ENCODE assay signal across 11 mouse cellular contexts in genomic region chr2:122366039-122366438, GRCm38 (mm10). TPM values are rescaled to one million over a fixed set of nuclear protein-coding genes. Genes with fewer than 3 reads are reported as not detected.
DNase-seq lines count a peak whose midpoint lies in the region; ATAC-seq and TF ChIP-seq lines count a peak whose summit lies in the region.
"Had no signal": no experiment of that assay in that cellular context is flagged by ENCODE, and none has a peak within 500 bp of the region (broad histone marks: within the 10 kb centered on the region; RNA-seq: fewer than 3 reads in every experiment).

No protein-coding gene starts in this region.

- DNase-seq in brain, adult 2 months (ENCODE audit: low read depth, low spot score): peak; percentile 96
- DNase-seq in cerebellum, adult 2 months: peak; percentile 98 to 99
- no peak for DNase-seq in ovary, adult 18-20 months (ENCODE audit: low spot score)
- no peak for DNase-seq in adrenal gland, postnatal 10 days
- DNase-seq in adipocyte (ENCODE audit: low spot score): no peak
- no peak for DNase-seq in layer of hippocampus, adult 18-20 months (ENCODE audit: low spot score in 2 of 2)
- DNase-seq: layer of hippocampus, adult 9-11 months had no signal

- no peak for TF ChIP-seq POLR2A in cerebellum, adult 2 months (IDR thresholded peaks at IDR 0.05; ENCODE audit: borderline replicate concordance, insufficient read depth, low read length)

- no peak for TF ChIP-seq CTCF in cerebellum, adult 2 months (IDR thresholded peaks at IDR 0.05; ENCODE audit: borderline replicate concordance, insufficient read depth, low read depth, low read length)

- no peaks in the 10 kb centered on the region for H3K27me3 ChIP-seq in cerebellum, adult 2 months (ENCODE audit: control insufficient read depth, insufficient read depth, low read length)
- H3K27me3 ChIP-seq in forebrain, embryonic 15.5 days: peaks cover 7% of the 10 kb centered on the region; the same call in 1 of the 2 replicates
- peaks cover 11% of the 10 kb centered on the region for H3K27me3 ChIP-seq in midbrain, embryonic 12.5 days

- peak overlapping the region; percentile 85 for H3K4me2 ChIP-seq in forebrain, embryonic 15.5 days (replicated peaks)
- peak overlapping the region; percentile 86 for H3K4me2 ChIP-seq in midbrain, embryonic 12.5 days (replicated peaks)

- peak; percentile 16; the same call in 1 of the 2 replicates for ATAC-seq in forebrain, embryonic 15.5 days (replicated peaks)
- no peak for ATAC-seq in midbrain, embryonic 12.5 days (ENCODE audit: low FRiP score, low read depth)

- H3K27ac ChIP-seq in cerebellum, adult 2 months (ENCODE audit: insufficient read depth, low read length): peak overlapping the region; percentile 93
- H3K27ac ChIP-seq in forebrain, embryonic 15.5 days (replicated peaks): peak overlapping the region; percentile 64
- peak overlapping the region; percentile 61 for H3K27ac ChIP-seq in midbrain, embryonic 12.5 days (replicated peaks)
- H3K27ac ChIP-seq: lung, embryonic 15.5 days had no signal

- H3K9me3 ChIP-seq in forebrain, embryonic 15.5 days: no peaks in the 10 kb centered on the region
- H3K9me3 ChIP-seq in midbrain, embryonic 12.5 days: no peaks in the 10 kb centered on the region
- H3K9me3 ChIP-seq: lung, embryonic 15.5 days had no signal

- peak overlapping the region; percentile 96 for H3K4me3 ChIP-seq in cerebellum, adult 2 months (replicated peaks; ENCODE audit: insufficient read depth, low read depth, low read length)
- peak overlapping the region; percentile 93; the same call in 1 of the 2 replicates for H3K4me3 ChIP-seq in forebrain, embryonic 15.5 days
- peak overlapping the region; percentile 94; the same call in 1 of the 2 replicates for H3K4me3 ChIP-seq in midbrain, embryonic 12.5 days
- H3K4me3 ChIP-seq: lung, embryonic 15.5 days had no signal

- H3K9ac ChIP-seq in forebrain, embryonic 15.5 days (replicated peaks): no peak overlapping the region
- H3K9ac ChIP-seq in midbrain, embryonic 12.5 days (replicated peaks): peak overlapping the region; percentile 44
- H3K9ac ChIP-seq: lung, embryonic 15.5 days had no signal

- H3K4me1 ChIP-seq in cerebellum, adult 2 months (ENCODE audit: control insufficient read depth, insufficient read depth, low read length): peaks cover 37% of the 10 kb centered on the region
- peaks cover 36% of the 10 kb centered on the region for H3K4me1 ChIP-seq in forebrain, embryonic 15.5 days
- peaks cover 40% of the 10 kb centered on the region for H3K4me1 ChIP-seq in midbrain, embryonic 12.5 days

- H3K36me3 ChIP-seq in forebrain, embryonic 15.5 days: peaks cover 6% of the 10 kb centered on the region; the same call in 1 of the 2 replicates
- peaks cover 19% of the 10 kb centered on the region; the same call in 1 of the 2 replicates for H3K36me3 ChIP-seq in midbrain, embryonic 12.5 days

- 8% methylated on average over 3 of the region's 3 CpGs for WGBS in cerebellum, adult 2 months
- WGBS in forebrain, embryonic 15.5 days: 34% methylated on average over 3 of the region's 3 CpGs
- 90% methylated on average over 3 of the region's 3 CpGs for WGBS in midbrain, embryonic 12.5 days

RNA-seq across cellular contexts. Expression of gene Shf, which starts 2.9 kb away (rescaled TPM):
- polyA plus RNA-seq in cerebellum, adult 2 months (2012; rRNA removed): 344 and 410 TPM in 2 replicates
- polyA plus RNA-seq in forebrain, embryonic 15.5 days (2015; fragmentation: Nextera tagmentation; extraction: Ambion mirVana): 10.3 and 11.0 TPM in 2 replicates
- polyA plus RNA-seq in midbrain, embryonic 12.5 days (2016; fragmentation: Nextera tagmentation; extraction: Ambion mirVana): 9.2 TPM in 2 replicates
- 10 to 100 TPM; 16.7 to 23.7 TPM for total RNA-seq in adrenal gland, postnatal 10 days (2021)
- total RNA-seq in layer of hippocampus, adult 18-20 months (2021): 10 to 100 TPM; 58.8 to 61.2 TPM

RNA-seq across cellular contexts. Expression of gene Duox1, which starts 50.6 kb away (rescaled TPM):
- 0.05 TPM in 2 replicates for polyA plus RNA-seq in cerebellum, adult 2 months (2012; rRNA removed)
- 0.04 and 0.06 TPM in 2 replicates for polyA plus RNA-seq in forebrain, embryonic 15.5 days (2015; fragmentation: Nextera tagmentation; extraction: Ambion mirVana)
- 0.12 and 0.18 TPM in 2 replicates for polyA plus RNA-seq in midbrain, embryonic 12.5 days (2016; fragmentation: Nextera tagmentation; extraction: Ambion mirVana)
- not detected for total RNA-seq in adrenal gland, postnatal 10 days (2021)
- not detected for total RNA-seq in layer of hippocampus, adult 18-20 months (2021)

RNA-seq across cellular contexts. Expression of gene Duoxa1, which starts 52.5 kb away (rescaled TPM):
- 0.19 TPM in 1 of 2 replicates, not detected in the other for polyA plus RNA-seq in cerebellum, adult 2 months (2012; rRNA removed)
- not detected in 2 replicates for polyA plus RNA-seq in forebrain, embryonic 15.5 days (2015; fragmentation: Nextera tagmentation; extraction: Ambion mirVana)
- polyA plus RNA-seq in midbrain, embryonic 12.5 days (2016; fragmentation: Nextera tagmentation; extraction: Ambion mirVana): 0.43 and 0.64 TPM in 2 replicates
- under 1 TPM in 1 of 2 experiments, not detected in 1; 0.33 TPM for total RNA-seq in adrenal gland, postnatal 10 days (2021)
- under 1 TPM in 1 of 2 experiments, not detected in 1; 0.33 TPM for total RNA-seq in layer of hippocampus, adult 18-20 months (2021)
- total RNA-seq: adrenal gland, adult 18-20 months had no signal

Comparison
In these comparisons a context has a peak if more than half of its experiments do, and no peak if none do; other contexts are left out.
1. DNase-seq: peak in brain, adult 2 months (single experiment) and cerebellum, adult 2 months (2 of 2); none in ovary, adult 18-20 months (single experiment), adrenal gland, postnatal 10 days (single experiment), adipocyte (single experiment) and layer of hippocampus, adult 18-20 months (0 of 2).
2. RNA of gene Shf, which starts 2.9 kb away (polyA plus RNA-seq): 344 to 410 TPM in cerebellum, adult 2 months; 10.3 to 11.0 TPM in forebrain, embryonic 15.5 days and 9.2 TPM in midbrain, embryonic 12.5 days; every median in the first group is over 10 times any median in the second.
3. Peak in every context shown above with its lines, with median percentiles within 50 percentile points of each other: H3K27ac ChIP-seq and H3K4me3 ChIP-seq.